Mouse (Mus musculus): ENCODE data around the gene Nufip2.
A peak's percentile ranks its signal among the peaks of the same experiment; 100 is the strongest.
"Not testable (repeated sequence)": the region's sequence is repeated elsewhere in the genome, so short reads cannot be mapped to it uniquely, and the experiment has no call there.

The Nufip2 gene

DNA sequence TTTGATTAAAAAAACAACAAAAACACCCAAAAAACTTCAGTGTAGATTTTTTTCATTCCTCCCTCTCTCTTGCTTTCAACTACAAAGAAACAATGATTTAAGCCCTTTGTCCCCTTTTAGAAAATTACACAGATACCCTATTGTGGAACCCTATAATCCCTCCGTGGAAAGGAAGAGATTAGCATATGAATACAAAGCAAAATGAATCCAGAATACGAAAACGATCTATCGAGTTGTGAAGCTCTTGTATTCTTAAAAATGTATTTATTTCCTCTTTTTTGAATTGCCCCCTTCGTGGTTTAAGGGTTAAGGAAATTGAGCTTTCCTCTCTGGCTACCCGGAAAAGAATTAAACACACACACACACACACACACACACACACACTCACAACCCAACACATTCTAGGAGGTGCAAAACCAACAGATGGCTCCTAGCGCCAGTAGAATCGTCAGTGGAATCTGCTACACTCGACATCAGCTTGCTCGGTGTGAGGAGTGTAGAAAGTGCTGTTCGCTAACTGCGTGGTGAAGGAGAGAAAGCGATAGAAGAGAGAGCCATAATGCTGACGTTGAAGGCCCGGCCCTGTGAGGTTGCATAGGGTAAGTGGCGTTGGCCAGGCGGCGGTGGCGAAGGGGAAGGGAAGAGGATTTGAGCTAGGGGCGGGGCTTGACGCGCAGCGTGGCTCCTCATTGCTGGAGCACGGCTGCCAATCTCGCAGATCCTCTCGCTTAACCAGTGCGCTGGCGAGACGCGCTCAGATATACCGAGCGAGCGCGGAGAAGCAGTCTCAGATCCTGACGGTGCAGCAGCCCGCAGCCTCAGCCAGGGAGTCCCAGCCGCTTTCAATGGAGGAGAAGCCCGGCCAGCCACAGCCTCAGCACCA lies at the start of gene Nufip2:
Gene Nufip2 (plus strand): TSS at position 773 of the 883 bp plus-strand sequence.
- peak; percentile 98 for DNase-seq (ENCODE audit: low read depth)

DNA sequence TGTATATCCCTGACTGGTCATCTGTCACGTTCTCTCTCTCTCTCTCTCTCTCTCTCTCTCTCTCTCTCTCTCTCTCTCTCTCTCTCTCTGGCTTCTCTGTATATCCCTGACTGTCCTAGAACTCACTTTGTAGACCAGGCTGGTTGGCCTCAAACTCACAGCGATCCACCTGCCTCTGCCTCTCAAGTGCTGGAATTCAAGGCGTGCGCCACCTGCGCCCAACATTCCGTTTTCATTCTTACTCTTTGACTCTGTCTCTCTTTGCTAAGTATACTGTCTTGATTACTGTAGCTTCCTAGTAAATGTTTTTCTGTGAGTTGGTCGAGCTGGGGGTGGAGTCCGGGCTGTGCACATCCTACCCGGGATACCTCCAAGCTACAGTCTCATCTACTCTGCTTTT lies 44.6 kb upstream of the Nufip2 start:
- no peak for DNase-seq (ENCODE audit: low read depth)

DNA sequence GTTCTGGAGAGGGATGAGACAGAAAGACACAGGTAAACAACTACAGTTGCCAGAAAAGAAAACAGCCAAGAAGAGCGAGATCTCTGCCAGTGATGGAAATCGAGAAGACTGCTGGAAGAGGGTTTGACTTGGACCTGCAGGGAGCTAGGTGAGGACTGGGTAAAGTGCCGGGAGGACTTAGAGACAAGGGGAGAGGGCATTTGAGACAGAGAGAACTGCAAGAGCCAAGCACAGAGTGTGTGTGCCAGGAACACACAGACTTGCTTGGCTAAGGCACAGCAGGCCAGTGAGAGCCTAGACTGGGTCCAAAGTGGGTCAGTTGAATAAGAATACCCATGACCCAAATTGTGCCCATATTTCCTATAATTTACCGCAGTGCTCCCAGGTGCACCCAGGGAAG lies 40.5 kb upstream of the Nufip2 start:
- DNase-seq (ENCODE audit: low read depth), result no peak

DNA sequence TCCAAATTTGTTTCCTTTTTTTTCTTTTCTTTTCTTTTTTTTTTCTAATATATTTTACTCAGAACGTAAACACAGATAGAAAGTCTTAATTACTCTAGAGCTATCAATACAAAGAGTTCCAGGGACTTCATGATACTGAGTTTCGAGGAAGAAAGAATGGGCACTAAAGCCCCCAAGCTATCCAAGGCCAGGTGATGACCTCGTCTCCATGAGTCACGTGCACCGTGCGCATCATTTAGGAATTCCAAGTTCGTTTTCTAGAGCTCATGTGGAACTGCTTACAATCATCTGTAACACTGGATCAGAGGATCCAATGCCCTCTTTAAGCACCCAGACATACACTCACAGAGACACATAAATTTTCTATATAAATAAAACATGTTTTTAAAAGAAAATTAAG lies 37.1 kb upstream of the Nufip2 start:
- DNase-seq (ENCODE audit: low read depth), result no peak

DNA sequence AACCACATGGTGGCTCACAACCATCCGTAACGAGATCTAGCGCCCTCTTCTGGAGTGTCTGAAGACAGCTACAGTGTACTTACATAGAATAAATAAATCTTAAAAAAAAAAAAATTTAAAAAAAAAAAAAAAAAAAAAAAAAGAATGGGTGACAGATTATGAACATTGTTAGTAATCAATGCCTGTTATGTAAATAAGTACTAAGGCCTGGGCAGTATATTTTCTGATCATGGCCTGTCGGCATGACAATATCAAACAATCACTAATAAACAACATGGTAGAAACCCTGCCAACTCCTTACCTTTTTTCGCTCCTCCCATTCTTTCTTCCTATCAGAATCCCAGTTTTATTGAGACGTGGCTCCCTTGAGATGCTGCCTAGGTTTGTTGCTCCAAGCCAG lies 33.5 kb upstream of the Nufip2 start:
- no peak for DNase-seq (ENCODE audit: low read depth)

DNA sequence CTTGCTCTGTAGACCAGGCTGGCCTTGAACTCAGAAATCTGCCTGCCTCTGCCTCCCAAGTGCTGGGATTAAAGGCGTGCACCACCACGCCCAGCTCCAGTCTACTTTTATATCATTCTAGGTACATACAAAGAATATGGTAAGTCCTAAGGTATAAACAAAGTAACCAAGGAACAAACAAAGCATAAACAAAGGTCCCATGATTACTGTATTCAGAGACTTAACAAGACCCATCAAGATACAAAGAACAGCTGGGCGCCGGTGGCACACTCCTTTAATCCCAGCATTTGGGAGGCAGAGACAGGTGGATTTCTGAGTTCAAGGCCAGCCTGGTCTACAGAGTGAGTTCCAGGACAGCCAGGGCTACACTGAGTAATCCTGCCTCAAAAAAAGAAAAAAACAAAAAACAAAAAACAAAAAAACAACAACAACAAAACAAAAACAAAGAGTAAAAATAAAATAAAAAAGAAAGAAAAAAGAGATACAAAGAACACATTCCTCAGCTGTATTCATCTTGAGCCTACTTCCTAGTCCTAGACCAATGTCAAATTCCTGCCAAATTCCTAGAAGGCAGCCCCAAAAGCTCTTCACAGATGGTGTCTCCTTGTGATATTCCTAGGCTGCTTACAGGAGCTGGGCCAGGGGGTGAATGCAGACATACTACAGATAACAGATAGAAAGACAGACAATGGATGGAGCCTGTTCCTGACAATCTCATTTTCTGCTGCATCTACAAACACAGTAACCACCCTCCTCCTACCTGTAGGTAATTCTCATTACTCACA lies 32.4 kb upstream of the Nufip2 start:
- DNase-seq (ENCODE audit: low read depth), result not testable (repeated sequence)

DNA sequence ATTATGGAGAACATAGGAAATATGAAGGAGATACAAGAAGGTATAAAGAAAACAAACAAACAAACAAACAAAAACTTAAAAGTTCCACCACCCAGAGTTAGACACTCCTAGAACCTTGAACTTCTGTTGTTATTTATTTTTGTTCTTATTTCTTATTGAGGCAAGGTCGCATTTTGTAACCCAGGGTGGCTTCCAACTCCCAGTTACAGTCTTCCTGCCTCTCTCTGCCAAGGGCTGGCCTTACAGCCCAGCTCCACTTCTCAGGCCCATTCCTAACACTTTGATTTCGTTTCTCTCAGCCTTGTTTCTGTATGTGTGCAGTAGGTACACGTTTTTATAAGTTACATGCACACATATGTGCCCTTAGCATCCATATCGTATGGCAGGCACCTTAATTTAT lies 26.0 kb upstream of the Nufip2 start:
- no peak for DNase-seq (ENCODE audit: low read depth)

DNA sequence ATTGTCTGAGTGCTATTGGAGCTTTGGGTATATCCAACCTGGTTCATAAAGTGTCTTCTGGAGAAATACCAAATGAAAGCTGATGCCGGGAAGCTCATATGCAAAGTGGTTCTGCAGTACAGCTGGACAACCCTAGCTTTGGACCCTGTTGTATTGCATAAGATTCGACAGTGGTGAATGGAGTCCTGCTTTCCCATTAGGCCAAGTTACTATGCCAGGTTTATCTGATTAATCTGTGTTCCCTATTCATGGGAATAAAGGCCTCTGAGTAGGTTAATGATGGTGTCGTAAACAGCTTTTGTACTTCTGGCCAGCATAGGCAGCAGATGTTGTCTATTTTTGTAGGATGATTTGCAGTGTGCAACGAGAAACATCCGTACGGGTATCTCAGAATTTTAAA lies 22.3 kb upstream of the Nufip2 start:
- no peak for DNase-seq (ENCODE audit: low read depth)

DNA sequence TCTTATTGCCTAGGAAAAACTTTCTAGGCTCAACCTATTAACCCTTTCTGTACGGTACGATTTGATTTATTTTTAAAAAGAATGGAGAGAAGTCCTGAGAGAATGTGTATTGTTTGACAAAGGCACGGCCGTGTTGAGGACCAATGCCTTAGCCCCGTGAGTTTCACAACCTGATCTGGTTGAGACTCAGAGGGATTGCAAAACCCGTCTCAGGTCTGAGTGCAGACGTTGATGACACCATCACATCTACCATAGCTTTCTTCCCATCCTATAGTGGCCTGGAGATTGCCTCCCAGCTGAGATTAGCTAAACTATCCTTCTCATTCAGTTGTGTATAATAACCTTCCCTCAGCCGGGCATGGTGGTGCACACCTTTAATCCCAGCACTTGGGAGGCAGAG lies 21.9 kb upstream of the Nufip2 start:
- DNase-seq (ENCODE audit: low read depth), result no peak

DNA sequence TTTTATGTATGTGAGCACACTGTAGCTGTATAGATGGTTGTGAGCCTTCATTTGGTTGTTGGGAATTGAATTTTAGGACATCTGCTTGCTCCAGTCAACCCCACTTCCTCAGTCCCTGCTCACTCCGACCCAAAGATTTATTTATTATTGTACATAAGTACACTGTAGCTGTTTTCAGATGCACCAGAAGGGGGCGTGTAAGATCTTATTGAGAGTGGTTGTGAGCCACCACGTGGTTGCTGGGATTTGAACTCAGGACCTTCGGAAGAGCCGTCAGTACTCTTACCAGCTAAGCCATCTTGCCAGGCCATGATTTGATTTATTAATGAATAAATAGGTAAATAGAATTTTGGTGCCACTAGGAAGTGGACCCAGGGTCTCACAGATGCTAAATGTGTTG lies 20.6 kb upstream of the Nufip2 start:
- DNase-seq (ENCODE audit: low read depth), result not testable (repeated sequence)

DNA sequence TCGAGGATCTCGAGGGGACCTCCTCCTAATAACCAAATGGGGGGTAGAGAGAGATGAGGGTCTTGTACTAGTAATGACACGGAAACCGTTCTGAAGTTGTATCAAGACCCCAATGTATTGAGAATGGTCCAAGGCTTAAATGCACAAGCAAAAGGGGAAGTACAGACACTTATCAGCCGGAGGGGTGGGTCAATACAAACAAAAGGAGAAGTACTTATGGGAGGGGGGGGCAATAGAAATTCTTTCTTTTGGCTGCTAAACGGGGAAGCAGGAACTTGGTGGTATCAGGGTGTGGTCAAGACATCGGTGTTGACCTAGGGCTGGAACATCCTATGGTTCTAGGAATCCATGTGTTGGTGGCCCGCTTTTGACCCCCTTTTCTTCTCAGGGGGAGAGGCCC lies 19.2 kb upstream of the Nufip2 start:
- DNase-seq (ENCODE audit: low read depth), result not testable (repeated sequence)

DNA sequence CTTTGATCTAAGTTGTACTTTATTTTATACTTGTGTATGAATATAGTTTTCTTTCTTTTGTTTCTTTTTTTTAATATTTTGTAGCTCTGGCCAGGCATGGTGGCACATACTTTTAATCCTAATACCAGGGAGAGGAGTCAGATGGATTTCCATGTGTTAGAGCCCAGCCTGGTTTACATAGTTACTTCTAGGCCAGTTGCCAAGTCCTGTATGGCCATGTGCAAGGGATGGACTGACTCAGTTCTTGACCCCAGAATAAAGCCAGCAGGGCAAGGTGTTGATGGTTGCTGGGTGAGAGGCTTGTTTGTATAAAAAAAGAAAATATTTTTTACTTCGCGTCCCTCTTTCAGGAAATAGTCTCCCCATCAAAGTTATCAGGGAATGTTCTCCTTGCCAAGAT lies 13.2 kb upstream of the Nufip2 start:
- DNase-seq (ENCODE audit: low read depth), result no peak

DNA sequence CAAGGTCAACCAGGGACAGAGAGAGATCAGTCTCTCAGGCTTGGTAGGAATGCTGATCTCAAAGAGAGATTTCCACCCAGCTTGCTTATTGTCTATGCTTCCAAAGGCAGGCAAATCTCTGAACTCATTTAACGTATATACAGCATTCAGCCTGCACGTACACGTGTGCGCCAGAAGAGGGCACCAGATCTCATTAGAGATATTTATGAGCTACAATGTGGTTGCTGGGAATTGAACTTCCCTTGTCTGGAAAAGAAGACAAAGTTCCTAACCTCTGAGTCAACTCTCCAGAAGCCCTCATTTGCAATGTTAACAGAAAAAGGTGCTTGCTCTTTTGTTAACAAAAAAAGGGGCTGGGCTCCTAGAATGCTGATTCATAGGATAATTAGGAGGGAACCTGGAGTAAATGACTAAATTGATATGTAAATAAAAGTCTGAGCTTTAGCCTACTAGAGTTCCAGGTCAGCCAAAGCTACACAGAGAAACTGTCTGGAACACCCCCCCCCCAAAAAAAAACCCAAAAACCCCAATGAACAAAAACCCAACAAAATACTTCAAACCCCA lies 12.4 kb upstream of the Nufip2 start:
- DNase-seq (ENCODE audit: low read depth), result no peak

DNA sequence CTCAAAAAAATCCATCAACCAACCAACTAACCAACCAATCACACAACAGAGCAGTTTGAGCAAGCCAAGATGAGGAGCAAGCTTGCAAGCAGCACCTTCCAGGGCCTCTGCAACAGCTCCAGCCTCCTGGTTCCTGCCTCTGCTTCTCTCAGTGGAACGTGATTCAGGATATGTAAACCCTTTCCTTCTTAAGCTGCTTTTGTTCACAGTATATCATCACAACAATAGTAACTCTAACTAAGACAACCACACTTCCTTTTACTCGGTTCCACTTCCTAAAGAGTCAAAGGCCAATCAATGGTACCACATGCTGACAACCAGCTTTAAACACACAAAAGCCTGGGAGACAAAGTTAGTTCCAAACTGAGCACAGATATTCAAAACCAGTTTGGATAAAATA lies 5.9 kb upstream of the Nufip2 start:
- DNase-seq (ENCODE audit: low read depth), result no peak

DNA sequence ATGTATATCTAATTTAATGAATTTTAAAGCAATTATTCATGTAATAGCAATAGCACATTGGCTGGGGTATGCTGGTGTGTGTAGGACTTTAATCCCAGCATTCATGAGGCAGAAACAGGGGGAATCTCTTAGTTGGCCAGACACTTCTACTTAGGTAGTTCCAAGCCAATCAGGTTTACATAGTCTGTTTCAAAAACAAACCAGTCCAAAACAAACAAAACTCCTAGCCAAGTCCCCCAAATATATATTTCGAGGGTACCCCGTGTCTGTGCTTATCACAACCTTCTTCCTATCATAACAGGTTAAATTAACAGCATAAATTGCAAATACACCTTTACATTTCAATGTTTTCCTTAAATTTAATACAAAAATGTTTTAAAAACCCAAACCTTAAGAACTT lies 1.1 kb upstream of the Nufip2 start:
- no peak for DNase-seq (ENCODE audit: low read depth)

DNA sequence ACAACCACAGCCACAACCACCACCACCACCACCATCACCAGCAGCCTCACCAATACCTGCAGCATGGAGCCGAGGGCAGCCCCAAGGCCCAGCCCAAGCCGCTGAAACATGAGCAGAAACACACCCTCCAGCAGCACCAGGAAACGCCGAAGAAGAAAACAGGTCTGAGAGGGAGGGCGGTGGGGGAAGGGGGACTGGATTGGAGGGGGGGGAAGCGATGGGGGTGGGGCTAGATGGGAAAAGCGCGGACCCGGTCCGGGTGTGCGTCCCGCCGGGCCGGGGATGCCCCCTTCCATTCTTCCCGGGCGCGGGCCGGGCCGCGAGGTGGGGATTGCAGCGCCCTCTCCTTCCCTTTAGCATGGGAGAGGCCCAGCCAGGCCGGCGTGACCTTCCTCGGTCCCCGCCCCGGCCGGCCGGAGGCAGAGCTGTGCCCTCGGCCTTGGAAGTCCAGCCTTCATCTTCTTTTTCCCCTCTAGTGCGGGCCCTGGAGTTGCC lies 438 bp downstream of the Nufip2 start:
- no peak for DNase-seq (ENCODE audit: low read depth)

DNA sequence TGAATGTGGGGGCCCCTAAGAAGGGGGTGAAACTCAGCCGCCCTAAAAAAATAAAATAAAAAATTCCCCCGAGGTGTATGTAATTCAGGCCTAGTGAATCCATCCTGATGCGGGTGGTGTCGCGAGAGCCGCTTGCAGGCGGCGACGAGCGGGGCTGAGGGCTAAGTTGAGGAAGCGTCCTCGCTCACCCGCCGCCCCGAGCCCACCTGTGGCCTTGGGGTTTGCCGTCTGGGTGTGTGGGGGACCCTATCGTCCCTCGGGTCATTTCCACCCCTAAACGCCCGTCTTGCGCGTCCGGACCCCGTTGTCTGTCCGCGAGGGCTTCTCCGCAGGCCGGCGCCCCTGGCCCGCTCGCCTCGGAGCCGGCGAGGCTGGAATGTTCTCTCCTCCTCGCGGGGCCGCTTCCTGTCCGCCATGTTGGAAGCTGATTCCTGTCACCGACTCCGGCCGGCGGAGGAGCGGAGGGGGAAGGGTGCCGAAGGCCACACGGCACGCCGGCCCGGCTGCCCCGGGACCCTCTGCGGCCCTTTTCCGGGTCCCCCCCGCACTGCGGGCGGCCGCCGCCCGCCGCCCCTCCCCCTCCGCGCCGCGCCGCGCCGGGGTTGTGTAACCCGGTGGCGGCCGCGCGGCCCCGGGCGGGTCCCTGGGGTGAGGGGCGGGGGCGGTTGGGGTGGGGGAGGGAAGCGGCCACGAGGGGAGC lies 1.0 kb downstream of the Nufip2 start:
- peak; percentile 41 for DNase-seq (ENCODE audit: low read depth)

DNA sequence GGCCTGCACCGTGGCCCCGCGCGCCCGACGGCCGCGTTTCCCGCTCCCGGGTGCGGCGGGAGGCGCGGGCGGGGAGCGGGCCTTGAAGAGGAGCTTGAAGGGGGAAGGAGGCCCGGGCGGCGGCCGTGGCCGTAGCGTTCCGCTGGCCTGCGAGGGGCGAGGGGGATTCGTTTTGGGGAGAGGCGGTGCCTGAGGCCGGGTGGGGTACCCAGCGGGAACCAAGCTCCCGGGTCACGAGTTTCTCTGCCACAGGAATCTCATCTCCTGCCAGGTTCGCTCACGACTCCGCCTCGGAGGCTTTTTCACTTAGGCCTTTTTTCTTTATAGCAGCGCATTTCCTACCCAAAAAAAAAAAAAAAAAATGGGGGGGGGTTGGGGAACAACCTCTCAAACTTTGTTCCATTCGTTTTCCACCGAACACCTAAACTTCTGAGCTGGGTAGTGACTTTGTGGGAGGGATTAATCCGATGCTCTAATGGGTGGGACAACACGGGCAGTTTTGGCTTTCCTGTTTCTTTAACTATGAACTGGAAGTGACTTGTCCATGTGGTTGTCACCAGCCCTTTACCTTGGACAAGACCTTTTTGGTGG lies 1.7 kb downstream of the Nufip2 start:
- no peak for DNase-seq (ENCODE audit: low read depth)

DNA sequence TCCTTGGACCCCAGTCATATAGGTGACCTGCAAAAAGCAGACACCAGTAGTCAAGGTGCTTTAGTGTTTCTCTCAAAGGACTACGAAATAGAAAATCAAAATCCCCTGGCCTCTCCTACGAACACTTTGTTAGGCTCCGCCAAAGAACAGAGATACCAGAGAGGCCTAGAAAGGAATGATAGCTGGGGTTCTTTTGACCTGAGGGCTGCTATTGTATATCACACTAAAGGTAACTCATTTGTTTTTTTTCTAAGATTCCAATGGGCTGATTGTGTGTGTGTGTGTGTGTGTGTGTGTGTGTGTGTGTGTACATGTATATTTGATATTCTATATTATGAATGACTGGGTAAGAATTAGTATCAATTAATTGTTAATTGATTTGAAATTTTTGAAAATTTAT lies 7.1 kb downstream of the Nufip2 start:
- DNase-seq (ENCODE audit: low read depth), result no peak

DNA sequence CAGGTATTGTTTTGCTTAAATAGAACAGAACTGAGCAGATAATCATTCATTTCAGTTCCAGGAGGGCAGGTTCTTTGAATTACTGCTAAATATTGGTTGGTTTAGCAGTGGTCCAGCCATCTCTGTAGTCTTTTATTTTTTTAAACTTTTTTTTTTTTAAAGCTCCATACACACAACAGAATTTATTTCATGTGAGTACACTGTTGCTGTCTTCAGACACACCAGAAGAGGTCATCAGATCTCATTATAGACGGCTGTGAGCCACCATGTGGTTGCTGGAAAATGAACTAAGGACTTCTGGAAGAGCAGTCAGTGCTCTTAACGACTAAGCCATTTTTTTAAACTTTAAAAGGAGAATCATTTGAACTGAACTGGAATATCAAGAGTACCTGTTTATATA lies 11.3 kb downstream of the Nufip2 start:
- no peak for DNase-seq (ENCODE audit: low read depth)

DNA sequence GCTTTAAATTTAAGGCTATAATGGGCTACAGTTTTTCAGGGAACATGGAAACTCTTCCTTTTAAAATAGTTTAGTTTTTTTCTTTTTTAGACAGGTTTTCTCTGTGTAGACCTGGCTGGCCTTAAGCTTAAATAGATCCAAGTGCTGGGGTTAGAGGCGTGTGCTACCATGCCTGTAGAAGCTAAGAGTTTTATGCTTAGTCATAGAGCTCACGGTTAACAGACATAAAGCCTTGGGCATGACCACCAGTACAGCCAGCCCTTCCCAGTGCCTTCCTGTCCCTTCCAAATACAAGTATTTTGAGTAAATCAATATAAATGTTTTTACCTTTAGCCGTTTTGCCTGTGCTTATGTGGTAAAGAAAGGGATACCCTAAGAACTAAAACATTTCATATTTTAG lies 20.0 kb downstream of the Nufip2 start:
- DNase-seq (ENCODE audit: low read depth), result no peak

DNA sequence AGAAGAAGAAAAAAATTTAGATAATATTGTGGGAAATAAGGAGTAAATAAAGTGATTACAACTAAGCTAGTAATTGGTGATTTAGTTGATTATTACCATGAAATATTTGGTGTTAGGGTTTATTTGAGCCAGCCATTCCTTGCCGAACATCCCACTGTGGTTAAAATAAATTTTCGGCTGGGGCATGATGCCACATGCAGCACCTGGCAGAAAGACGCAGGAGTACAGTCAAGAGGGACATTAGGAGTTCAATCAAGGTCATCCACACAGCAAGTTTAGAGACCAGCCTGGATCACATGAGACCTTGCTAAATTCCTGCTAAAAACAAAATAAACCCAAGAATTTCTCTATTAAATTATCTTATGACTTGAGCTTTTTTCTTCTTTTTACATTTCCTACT lies 23.1 kb downstream of the Nufip2 start:
- no peak for DNase-seq (ENCODE audit: low read depth)

All from c-Kit-positive CD71-negative TER-119-negative erythroid progenitor cells, embryonic 14.5 days (primary cell).